Mouse (Mus musculus) neutrophil, adult 59 days (primary cell): ENCODE data around the gene Fam160a2. TPM values are rescaled to one million over a fixed set of nuclear protein-coding genes. Genes with fewer than 3 reads are reported as not detected.

Source experiments
- total RNA-seq, 2 experiments: library from RNA; stranded (reverse); gene quantifications; 1 replicate in 1 of 2; 2 replicates in 1 of 2; pipeline ENCODE4 v1.2.4; 2023

Gene Fam160a2
- 100 to 1,000 TPM; 168 to 176 TPM for total RNA-seq

DNA sequence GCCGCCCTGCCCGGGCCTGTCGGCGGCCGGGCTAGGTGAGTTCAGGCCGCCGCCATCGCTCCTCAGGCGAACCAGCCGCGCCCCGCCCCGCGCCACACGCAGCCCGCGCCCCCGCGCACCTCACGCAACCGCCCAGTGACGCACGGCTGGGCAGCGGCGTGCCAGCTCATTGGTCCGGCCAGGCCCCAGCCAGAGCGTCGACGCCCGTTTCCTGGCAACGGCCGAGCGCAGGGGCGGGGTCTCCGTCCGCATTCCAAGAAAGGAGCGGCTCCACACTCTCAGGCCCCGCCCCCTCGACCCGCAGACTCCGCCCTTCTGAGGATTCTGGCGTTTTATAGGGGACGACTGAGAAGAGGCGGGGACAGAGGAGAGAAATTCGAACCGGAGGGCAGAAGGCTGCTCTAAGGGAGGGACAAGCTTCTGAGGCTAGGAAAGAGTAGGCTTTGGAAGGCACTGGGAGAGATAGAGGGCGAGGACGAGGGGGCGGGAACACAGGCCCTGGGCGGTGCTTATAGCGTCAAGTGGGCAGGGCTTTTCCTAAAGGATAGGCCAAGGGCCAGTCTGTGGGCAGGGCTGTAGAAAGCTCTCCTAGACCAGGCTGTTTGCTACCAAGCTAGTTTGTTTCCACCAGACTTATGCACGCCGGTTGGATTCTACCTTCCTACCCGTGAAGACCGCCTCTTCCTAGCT lies at the start of gene Fam160a2:
Gene Fam160a2, minus strand, starts transcription at position 120 of the 690 bp plus-strand sequence.

DNA sequence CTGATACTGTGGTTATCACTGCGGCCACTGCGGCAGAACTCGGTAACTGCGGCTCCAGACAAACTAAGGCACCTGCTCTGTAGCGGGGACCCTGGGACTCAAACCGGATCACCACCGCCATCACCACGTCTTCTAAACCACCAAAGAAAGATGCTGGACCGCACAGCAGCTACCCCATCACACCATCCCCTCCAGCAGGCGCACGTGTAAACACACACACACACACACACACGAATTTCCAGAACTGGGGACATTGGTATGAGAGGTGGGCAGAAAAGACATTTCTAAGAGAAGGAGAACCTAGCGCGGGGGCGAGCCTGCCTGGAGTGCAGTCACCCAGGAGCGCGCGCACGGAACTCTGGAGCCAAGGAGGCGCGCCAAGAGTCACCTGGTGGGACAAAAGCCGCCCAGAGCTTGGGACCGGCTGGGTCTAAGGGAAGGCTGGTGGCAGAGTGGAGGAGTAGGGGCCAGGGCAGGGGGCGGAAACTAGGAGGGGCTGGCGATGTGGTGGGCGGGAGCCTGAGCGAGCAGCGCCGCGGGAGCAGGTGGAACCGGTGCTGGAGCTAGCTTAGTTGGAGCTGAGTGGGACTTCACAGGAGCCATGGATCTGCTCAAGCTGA lies 25.7 kb upstream of the Fam160a2 start, which contains the start of gene Cckbr:
Gene Cckbr, plus strand, starts transcription at position 308 of the 620 bp plus-strand sequence.

DNA sequence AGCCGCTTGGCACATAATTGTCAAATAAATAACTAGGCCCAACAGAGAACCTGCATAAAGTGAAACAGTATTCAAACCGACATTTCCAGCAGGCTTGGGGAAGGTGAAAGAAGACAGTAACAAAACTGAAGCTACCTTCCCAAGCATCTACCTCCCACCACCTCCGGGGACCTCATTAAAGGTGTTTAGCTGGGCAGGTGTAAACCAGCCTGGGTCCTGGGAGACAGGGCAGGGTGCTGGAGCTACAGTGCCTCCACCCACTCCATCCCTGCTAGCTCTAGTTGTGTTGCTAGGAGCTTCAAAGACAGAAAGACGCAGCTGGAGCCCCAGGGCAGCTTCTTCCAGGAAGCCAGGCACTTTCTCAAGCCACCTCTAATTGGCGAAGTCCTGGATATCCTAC lies 4.4 kb upstream of the Fam160a2 start, which contains the start of gene Cnga4:
Gene Cnga4, plus strand, starts transcription at position 301 of the 400 bp plus-strand sequence.

DNA sequence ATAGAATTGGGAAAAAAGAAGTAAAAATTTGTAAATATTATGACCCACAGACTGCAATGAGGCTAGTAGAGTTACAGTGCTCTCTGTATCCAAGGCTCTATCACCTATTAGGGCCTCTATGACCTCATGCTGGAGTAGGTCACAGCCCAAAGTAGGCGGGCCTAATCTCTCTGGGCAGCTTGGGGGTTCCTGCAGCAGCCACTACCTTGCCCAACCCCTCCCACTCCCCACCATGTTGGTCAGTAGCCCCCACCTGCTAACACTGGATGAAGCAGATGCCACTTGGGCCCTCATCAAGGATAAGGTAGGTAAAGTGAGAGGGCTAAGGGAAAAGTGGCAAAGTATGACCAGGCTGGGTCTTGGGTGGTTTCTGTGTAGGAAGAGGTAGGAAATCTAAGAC lies 25.0 kb downstream of the Fam160a2 start, which contains the start of gene Gm5901:
Gene Gm5901, plus strand, starts transcription at position 173 of the 400 bp plus-strand sequence.

DNA sequence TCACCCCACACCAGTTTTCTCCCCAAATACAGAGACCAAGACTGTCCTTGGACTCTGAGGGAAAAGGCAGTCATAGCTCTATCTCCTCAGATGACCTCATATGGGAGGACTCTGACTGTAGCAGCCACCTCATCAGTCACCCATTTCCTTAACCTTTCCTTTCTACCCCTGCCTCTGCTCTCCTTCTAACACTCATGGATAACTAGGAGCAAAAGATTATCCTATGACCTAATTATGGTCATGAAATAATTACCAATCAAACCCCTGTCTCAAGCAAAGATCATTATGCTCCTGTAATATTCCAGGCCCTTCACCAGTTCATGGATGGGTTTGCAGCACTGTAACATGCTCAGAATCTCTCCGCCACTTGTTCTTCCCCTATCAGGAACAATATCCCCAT lies 31.9 kb downstream of the Fam160a2 start, which contains the start of gene Olfr692:
Gene Olfr692, plus strand, starts transcription at position 301 of the 400 bp plus-strand sequence.

DNA sequence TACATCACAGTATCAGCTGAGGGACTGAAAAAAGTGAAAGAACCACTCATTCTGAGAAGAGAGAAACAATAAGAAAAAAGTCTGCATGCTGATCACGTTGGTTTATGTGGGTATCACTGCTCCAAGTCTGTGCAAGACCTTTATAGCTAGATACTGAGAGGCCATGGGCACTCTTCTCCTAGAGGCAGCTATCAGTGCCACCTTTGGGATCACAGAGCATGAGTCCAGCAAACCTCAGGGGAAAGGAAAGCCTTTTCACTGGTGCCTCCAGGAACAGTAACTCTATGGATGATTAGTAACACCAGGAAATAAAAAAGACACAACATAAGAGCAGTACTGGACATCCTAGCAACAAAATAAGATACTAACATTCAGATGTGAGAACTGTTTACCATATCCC lies 57.7 kb downstream of the Fam160a2 start, which contains the start of gene Olfr691:
Gene Olfr691, minus strand, starts transcription at position 101 of the 400 bp plus-strand sequence.

DNA sequence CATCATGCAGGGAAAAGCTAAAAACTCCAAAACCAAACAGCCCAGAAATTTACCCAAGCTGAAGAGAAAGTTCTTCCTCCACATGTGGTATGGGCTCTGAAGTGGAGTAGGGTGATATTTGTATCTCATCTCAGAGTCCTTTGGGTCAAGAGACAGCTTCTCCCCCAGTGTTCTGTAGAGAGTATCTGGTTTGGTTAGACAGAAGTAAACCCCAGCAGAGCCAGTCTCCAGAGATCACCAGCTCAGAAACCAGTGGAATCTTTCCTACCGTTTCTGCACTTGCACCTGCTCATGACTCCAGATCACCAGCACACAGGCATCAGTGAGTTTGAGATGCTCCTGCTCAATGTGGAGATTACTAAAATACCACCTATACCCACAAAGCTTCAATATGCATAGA lies 65.8 kb downstream of the Fam160a2 start, which contains the start of gene Olfr690:
Gene Olfr690, minus strand, starts transcription at position 101 of the 400 bp plus-strand sequence.

Other genes with a start within 250 kb of the Fam160a2 start
- gene Olfr684, start 236.4 kb downstream of the Fam160a2 start, total RNA-seq, result not detected
- gene Olfr685, start 214.0 kb downstream of the Fam160a2 start, total RNA-seq, result not detected
- gene Olfr686, start 192.6 kb downstream of the Fam160a2 start, total RNA-seq, result not detected
- gene Olfr688, start 112.0 kb downstream of the Fam160a2 start, total RNA-seq, result not detected
- not detected for gene Olfr689, start 88.9 kb downstream of the Fam160a2 start, total RNA-seq
- gene Olfr690, start 66.0 kb downstream of the Fam160a2 start, total RNA-seq, result not detected
- under 1 TPM in 1 of 2 experiments, not detected in 1; 0.49 TPM for gene Olfr691, start 57.8 kb downstream of the Fam160a2 start, total RNA-seq
- gene Olfr692, start 31.8 kb downstream of the Fam160a2 start, total RNA-seq, result not detected
- gene Gm5901, start 25.0 kb downstream of the Fam160a2 start, total RNA-seq, result not detected
- gene Cnga4, start 4.5 kb upstream of the Fam160a2 start, total RNA-seq, result under 1 TPM; 0.51 to 0.64 TPM
- not detected for gene Cckbr, start 25.7 kb upstream of the Fam160a2 start, total RNA-seq
- not detected for gene Cavin3, start 82.2 kb upstream of the Fam160a2 start, total RNA-seq
- gene Smpd1, start 154.3 kb upstream of the Fam160a2 start, total RNA-seq, result 10 to 100 TPM; 21.0 to 21.1 TPM
- 1 to 10 TPM in 1 of 2 experiments, under 1 TPM in 1; 0.56 to 1.4 TPM for gene Apbb1, start 181.6 kb upstream of the Fam160a2 start, total RNA-seq
- gene Hpx, start 200.1 kb upstream of the Fam160a2 start, total RNA-seq, result not detected
- gene Trim3, start 233.5 kb upstream of the Fam160a2 start, total RNA-seq, result 10 to 100 TPM; 14.7 to 22.5 TPM
- 100 to 1,000 TPM; 104 to 108 TPM for gene Timm10b, start 240.0 kb upstream of the Fam160a2 start, total RNA-seq
- 10 to 100 TPM; 14.1 to 14.5 TPM for gene Arfip2, start 240.4 kb upstream of the Fam160a2 start, total RNA-seq
- 10 to 100 TPM in 1 of 2 experiments, 1 to 10 TPM in 1; 8.5 to 10.2 TPM for gene Gm45799, start 240.5 kb upstream of the Fam160a2 start, total RNA-seq